Mouse (Mus musculus) adrenal gland, adult 18-20 months (tissue): ENCODE measurements at regions not wholly inside any gene's neighbourhood (a gene's known extent, or its start where the extent isn't known, plus 50 kb on each side); places are given as distances from the start of the nearest gene placed in this dataset.

Experiments used
- DNase-seq, 2 experiments: peaks; one replicate each; pipeline ENCODE4 v3.0.0; 2021 to 2022; ENCODE audit warnings: low spot score in 2 of 2

DNA sequence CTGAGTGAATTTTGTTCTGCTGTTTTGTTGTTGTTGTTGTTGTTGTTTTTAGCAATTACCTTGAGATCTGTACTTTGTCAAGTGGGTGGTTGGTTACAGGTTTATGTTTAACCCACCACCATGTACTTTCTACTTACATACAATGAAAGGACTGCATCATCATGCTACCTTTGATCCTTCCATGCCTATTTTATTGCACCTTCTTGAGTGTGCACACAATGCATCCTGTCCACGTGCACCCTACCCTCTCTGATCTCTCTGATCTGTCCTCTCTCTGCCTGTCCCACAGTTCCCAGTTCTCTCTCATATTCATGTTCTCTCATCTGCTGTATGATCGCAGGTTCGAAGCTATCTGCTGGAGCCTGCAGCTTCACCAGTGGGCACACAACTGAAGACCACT is 59.9 kb upstream of the Gas1 start:
- DNase-seq, result no peak

DNA sequence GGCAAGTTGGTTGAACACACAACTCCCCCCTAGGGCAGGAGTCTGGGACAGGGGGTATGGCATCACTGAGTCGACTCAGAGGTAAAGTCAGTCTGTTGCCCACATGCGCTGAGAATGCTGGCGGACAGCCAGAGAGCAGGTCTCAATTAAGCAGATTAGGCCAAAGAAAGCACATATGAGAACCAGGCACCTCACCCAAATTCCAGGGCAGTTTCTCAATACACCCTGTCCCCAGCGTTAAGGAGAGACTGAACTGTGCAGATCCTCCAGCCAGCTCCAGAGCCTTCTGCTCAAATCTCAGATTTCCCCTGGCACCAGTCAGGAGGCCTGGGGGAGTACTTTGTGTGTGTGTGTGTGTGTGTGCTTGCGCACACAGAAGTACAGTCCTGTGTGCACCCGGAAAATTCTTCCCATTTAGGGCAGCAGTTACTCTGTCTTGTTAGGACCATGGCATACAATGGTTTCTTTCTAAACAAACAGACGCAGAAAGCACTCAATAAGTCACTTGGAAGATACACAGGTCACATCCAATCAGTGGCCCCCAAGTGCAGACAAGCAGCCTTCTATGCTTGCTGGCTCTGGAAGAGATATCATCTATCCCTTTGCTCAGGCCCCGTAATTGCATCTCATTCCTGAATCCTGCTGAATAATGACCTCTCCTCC is 65.4 kb upstream of the Gas1 start:
- no peak for DNase-seq

DNA sequence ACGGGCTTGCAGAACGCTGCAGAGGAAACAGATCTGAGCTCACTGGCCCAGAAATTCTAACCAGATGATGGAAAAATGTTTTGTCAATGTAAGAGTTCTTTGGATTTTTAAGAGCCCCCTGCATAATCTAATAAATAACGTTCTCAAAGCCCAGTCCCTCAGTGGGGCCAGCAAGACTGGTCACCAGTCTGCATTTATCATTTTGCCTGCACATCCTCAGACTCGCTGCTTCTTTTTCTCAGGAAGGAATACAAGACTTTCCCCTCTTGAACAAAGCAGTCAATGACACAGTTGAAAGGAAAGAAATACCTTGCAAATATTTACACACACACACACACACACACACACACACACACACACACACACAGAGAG is 65.9 kb upstream of the Gas1 start:
- no peak for DNase-seq

DNA sequence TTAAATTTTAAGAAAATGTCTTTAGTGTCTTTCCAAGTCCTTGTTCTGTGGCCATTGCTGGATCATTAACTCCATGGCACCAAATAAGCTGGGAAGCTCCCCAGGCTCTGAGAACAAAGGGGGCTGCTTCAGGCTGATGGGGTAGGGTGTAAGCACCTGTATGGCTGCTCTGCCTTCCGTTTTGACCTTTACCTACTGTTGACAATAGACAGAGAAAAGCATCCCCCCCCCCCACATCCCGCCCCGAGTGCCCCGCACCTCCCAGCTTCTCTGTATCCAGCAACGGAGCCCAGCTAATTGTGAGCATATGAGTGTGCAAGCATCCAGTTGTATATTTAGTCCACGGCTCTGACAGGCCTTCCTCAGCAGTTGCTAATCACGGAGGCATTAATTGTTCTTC is 78.0 kb upstream of the Gas1 start:
- DNase-seq, result no peak

DNA sequence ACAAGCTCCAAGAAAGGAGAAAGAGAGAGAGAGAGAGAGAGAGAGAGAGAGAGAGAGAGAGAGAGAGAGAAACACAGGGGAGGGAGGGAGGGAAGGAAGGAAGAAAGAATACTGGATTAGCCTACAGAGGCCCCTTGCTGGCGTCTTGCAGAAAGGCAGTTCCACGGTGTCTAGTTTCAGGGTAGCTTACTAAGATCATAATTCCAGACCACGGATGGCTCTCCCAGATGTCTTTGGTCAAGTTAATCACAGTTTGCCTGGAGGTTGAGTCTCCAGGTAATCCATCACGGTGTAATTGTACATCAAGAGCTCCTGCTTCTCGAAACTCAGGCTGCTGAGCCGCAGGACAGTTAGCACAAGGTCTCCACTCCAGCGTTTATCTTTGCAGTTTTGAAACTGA is 78.5 kb upstream of the Gas1 start:
- no peak for DNase-seq

DNA sequence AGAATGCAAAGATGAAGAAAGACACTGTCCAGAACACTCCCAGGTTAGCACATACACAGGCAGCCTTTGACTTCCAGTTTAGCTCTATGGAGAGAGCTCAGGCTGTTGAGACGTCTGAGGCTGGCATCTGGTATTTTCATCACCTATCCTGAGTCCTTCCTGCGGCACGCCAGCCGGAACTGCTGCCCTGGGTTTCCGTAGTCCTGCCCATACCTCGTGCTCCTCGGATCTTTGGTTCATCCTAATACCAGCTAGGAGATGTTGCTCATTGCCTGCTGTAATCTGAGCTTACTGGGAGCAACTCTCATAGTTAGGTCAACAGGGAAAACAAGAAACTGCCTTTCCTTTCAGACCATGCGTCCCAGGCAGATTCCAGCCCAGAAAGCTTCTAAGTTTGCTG is 79.8 kb upstream of the Gas1 start:
- DNase-seq, result no peak

DNA sequence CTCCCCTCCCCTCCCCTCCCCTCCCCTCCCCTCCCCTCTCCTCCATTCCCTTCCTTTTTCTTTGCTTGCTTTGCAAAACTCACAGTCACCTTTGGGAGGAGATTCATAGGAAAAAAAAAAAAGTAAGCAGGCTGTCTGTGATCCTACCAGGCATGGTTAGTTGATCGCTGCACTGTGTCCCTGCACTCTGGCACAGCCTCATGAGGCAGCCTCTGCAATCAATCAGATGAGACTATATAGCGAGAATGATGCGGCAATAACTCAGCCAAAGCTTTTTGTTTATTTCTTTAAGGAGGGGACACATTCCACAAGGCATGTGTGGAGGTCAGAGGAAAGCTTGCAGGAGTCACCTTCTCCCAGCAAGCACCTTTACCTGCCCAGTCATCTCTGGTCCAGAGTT is 80.7 kb upstream of the Gas1 start:
- DNase-seq, result no peak

DNA sequence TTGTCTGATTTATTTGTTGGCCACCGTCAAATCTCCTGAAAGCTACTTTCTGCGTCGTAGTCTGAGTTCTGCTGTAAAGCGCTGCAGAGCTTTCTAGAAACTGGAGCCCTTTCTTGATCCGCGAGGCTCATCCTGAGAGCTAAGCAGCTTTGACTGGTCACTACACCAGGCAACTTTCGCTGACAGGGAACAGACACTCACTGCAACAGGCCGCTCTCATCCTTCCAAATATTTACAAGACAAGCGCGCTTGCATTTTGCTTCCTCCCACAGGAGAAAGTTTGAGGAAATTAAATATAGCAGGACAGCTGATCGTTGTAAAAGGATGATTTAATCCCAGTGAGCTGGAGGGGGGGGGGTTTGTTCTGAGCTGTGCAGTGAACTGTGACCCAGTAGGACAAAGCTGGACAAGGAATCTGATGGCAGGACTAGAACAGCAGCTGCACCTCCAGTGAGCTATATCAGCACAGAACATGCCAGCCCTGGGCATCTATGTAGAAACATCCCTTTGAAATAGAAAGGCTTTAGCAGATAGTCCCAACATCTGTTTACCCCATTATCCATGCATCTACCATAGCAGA is 85.4 kb upstream of the Gas1 start:
- DNase-seq, result no peak

DNA sequence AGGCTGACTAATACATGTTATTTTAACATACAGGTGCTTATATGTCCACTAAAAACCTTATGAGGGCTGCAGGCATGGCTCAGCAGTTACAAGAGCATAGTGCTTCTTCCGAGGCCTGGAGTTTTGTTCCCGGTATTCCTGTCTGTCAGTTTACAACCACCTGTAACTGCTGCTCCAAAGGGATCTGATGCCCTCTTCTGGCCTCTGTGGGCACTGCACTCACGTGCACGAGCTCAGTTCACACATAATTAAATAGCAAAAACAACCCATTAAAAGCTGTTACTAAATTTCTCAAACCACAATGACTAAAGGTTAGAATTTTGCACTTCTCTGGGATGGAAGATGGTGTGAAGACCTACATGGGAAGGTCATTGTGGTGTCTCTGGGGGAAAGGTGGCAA is 87.3 kb upstream of the Gas1 start:
- DNase-seq, result no peak

DNA sequence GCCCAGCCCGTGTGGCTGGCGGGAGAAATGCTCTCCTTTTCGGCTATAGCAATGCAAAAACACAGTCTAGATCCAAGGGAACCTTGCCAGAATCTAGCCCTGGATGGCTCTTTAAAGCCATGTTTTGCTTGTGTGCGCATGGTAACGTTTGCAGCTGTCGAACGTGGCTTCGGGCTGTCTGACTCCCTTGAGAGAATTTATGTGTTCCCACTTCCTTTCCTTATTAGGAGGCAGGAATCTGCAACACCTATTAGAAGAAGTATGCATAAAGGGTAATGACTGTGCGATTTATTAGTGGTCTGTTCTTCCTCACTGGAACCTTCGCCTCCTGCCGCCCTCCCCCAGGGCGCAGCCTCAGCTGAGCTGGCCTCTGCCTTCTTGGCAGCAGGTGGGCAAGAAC is 90.4 kb upstream of the Gas1 start:
- DNase-seq, result no peak

DNA sequence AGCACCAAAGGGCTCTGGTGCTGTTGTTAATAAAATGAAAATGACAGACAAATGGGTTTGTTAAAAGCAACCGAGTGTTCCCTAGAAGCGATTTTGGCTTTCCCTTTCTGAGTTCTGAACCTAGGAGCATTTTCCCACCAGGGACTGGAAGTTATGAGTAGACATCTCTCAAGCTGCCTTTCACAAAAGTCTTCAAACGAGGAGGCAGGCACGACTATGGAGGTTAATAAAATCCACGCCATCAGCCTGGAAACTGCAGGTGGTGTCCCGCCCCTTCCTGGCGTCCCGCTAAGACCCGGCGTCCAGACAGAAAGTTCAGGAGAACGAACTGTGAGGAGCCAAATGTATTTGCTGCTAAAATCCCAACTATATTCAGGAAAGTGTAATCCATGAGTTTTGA is 91.1 kb upstream of the Gas1 start:
- no peak for DNase-seq

DNA sequence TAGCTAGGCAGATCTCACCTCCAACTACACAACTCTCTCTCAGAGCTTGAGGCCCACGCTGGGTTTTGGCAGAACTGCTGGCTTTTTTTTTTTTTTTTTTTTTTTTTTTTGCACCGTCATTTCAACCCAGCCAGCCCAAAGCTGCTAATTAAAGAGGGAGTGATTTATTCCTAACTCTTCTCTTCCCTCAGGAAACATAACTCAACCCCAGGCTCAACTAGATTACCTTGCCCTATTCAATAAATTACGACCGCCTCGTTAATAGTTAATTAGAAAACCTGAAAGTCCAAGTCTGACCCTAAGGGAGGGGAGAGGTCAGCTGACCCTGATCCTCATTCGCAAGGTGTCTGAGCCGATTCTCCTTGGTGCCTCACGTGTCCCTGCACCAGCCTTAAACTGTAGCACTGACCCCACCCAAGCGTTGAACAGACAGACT is 92.3 kb upstream of the Gas1 start:
- no peak for DNase-seq

DNA sequence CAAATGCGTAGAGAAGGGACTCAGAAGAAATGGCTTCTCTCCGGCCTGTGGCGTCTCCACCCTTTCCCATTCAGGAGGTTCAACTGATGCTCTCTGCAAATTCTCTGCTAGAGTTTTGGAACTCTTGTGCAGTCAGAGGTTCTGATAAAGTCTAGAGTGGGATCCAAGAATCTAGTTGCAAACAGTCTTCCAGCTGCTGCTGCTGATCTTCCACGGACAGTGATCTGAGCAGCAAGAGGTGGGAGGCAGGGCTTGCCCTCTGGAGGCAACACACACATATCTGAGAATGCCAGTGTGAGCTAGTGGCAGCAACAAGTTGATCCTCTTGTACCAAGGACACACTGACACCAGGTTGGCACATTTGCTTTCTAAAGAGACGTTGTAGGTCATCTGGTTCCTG is 93.4 kb upstream of the Gas1 start:
- no peak for DNase-seq

DNA sequence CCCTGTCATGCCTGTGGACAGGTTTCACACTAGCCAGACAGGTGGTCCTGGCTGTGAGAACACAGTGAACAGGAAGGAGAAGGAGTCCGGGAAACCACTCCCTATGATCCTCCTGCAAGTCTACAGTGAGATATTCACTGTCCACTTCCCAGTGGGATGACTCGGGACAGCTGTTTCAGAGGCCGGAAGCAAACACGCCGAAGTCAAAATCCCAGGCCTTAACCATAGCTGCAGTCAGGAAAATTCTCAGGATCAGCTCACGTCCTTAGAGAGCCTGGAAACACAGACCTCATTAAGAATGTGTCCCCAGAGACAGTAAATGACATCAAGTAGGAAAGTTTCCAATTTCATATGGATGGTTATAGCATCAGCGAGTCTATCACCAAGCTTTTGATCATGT is 96.2 kb upstream of the Gas1 start:
- no peak for DNase-seq

DNA sequence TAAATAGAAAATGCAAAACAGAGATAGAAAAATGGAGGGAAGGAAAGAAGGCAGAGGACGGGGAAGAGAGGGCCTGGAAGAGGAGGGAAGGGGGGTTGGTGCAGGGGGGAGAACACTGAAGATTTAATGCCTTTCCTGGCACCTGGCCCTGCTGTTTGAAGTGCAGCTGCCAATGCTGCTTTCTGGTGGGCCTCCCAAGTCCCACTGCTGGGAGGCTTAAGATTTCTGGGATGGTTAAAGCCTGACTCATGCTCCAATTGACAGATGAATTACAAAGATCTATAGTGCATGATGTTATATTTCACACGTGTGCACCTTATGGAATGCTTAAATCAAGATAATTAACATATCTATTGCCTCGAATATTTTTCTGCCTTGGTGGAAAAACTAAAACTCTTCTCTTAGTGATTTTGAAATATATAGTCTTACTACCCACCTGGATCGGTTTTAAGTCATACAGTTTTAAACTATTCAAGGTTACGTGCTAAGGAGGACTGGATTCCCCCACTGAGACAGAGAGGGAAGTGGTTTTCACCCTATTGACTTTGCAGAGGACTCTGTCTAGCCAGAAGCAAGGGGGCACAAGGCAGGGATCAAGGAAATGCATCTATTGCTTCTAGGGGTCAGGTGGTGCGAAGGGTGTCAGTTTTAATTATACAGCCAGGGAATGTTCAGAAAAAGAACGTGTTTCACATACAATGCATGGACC is 105.5 kb upstream of the Gas1 start:
- DNase-seq, result no peak

DNA sequence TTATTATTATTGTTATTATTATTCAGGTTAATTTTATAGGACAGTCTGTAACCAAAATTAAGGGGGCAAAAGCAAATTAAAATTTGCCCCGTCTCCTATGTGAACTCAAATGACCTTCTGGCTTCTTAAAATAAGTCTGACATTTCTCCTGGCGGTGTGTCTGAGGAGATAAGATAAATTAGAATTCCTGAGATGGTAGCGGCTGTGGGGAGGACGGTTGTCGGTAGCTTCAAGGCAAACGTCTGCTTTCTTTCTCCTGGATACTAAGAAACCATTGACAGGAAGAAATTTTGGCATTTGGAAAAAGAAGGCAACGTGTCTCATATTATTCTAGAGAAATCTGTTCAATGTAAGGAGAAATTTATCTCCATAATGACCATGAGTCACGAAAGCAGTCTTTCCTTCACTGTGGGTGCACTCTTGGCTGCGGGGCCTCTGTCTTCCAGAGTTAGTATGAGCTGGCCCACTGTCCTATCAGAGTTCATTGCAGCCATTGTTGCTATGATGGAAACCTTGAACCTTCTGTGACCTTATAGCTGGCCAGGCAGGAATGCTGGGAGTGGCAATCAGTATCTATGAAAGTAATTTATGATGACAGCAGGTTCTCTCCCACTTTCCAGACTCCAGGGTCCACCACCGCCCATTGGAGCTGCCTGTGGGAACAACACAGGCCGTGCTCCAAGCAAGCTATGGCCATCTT is 109.5 kb upstream of the Gas1 start:
- DNase-seq, result no peak

DNA sequence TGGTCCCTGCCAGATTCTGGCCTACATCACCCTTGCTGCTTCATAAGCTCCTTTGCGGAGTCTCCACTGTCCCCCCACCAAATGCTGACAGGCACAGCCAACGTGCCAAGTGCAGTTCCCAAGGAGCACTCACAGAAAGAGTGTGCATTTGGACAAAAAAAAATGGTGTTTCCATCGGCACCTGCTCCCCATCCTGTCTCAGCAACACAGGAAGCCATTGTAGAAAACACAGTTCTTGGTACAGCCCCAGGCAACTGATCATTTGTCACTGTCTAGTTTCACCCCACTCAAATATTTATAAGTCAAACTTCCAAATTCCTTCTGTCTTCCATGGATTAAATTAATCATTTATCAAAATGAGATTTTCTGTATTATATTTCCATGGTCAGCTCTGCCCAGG is 112.5 kb upstream of the Gas1 start:
- no peak for DNase-seq

DNA sequence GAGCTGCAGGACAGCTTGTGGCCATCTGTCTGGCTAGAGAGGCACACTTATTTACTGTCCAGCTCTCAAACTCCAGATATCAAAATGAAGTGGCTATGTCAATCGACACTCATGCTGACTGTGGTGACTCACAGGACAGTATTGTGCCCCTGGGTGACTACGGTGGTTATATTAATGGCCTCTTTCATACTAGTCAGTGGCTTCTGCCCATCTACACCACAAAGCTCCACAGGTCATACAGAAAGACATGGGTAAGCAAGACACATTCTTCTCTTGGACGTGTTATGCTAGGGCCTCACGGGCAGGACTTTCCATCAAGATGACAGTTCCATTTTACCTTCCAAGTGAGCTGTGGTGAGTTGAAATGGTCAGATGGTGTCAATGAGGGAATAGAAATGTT is 113.7 kb upstream of the Gas1 start:
- no peak for DNase-seq

DNA sequence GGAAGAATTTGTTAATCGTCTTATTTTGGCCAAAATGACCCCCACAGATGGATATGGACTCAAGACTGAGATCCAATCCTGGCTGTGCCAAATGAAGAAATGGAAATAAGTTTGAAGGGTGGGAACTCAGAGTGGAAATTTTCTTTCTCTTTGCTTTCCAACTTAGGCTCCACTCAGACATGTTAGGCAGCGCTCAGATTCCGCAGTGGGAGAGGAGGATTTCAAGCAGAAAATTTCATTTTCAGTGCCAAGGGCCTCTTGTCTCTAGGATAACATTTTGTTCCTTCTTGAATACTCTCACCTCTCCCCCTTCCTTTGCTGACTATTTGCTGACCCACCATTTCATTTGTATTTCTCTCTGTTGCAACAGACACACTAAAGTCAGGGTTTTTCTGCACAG is 114.2 kb upstream of the Gas1 start:
- DNase-seq, result no peak

DNA sequence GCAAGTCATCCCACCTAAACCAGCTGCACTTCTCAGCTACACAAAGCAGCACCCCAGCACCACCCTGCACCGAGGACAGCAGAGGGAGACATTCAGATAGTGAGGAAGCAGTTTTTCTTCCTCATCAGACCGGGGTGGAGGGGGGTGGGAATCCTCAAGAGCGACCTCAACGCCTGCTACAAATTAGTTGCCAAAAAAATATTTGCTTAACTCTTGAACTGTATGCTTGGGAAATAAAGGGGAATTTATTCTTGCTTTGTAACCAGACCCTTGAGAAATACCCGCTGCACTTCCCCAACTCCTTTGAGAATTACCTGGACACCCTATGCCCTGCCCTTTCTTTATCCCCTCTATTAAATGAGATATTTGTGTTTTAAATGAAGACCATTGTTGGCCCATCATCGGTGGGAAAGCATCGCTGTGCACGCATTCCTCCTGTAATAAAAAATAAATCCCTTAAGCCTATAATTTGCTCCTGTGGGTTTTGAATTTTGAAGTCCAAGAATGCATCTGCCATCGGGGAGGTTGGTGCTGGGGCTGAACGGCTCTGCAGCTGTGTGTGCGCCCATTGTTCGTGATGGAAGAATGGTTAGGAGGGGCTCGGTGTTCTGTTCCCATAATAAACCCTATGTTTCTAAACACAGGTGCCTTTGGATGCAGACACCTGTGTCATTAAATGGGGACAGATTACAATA is 119.2 kb upstream of the Gas1 start:
- no peak for DNase-seq

DNA sequence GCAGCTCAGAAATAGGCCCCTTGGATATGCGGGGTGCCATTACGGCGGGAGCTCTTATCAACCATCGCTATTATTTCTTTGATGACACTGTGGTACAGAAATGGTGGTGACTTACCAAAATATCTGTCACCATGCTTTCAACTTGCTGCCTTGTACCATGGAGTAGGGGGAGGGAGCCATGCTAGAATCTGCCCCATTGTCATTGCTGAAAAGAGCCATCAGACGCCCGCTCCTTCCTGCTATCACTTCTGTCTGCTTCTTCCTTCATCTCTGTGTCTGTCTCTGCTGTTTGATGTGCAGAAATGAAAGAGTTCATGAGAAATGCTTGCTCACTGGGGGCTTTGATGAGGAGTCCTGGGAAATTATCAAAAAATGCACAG is 119.7 kb upstream of the Gas1 start:
- no peak for DNase-seq

DNA sequence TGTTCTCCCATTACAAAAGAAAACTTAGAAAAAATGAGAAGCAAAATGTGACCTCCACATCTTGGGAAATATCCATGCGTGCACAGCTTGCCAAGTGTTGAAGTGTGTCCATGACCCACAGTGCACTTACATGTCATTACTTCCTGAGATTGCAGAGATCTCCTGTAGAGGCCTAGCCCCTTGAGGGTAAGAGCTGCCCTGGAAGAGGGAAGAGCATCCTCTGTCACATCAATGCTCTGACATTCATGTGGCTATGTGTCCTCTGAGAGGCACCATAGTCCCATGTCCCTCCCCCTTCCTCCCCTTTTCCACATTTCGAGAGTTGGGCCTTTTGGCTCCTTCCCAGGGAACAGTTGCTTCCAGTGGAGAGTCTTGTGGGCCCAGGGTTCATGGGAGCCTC is 121.4 kb upstream of the Gas1 start:
- DNase-seq, result peak in 1 of 2 experiments; percentile 21
